Mouse (Mus musculus): Measurements from ENCODE around the gene Ttc21a. TPM values are rescaled to one million over a fixed set of nuclear protein-coding genes. Genes with fewer than 3 reads are reported as not detected.

Ttc21a gene
- polyA plus RNA-seq, 1 experiment from 2014 or later = 1.4 TPM

- no peak for DNase-seq (ENCODE audit: low spot score)
- Histone ChIP-seq H3K4me1 (replicated peaks) (no peaks in the 10 kb centered on the region), H3K27ac (no peak overlapping the region), H3K9me3 (no peaks in the 10 kb centered on the region), H3K36me3 (no peaks in the 10 kb centered on the region), H3K4me3 (no peak overlapping the region), H3K27me3 (ENCODE audit: insufficient read depth, poor library complexity, severe bottlenecking) (peaks cover 6% of the 10 kb centered on the region; the same call in 1 of the 2 replicates)
- 80% methylated on average over 7 of the region's 7 CpGs for WGBS
These were observed 56.8 kb downstream of the Ttc21a start for GRCm38 (mm10) chr9:119994207-119994606.

- WGBS = 83% methylated on average over 4 of the region's 4 CpGs
- Histone ChIP-seq H3K27ac (no peak overlapping the region), H3K27me3 (ENCODE audit: insufficient read depth, poor library complexity, severe bottlenecking) (peaks cover 15% of the 10 kb centered on the region), H3K4me3 (no peak overlapping the region), H3K4me1 (replicated peaks) (no peaks in the 10 kb centered on the region), H3K36me3 (no peaks in the 10 kb centered on the region), H3K9me3 (no peaks in the 10 kb centered on the region)
- DNase-seq (ENCODE audit: low spot score) = no peak
These were observed 58.7 kb downstream of the Ttc21a start for GRCm38 (mm10) chr9:119996080-119996479.

- 70% methylated on average over 1 of the region's 1 CpGs for WGBS
- Histone ChIP-seq H3K4me1 (replicated peaks) (peaks cover 14% of the 10 kb centered on the region), H3K27me3 (ENCODE audit: insufficient read depth, poor library complexity, severe bottlenecking) (peaks cover 18% of the 10 kb centered on the region; the same call in 1 of the 2 replicates), H3K36me3 (no peaks in the 10 kb centered on the region), H3K27ac (no peak overlapping the region), H3K9me3 (no peaks in the 10 kb centered on the region), H3K4me3 (no peak overlapping the region)
- no peak for DNase-seq (ENCODE audit: low spot score)
These were observed 61.4 kb downstream of the Ttc21a start for GRCm38 (mm10) chr9:119998776-119999175.

- Histone ChIP-seq H3K4me1 (replicated peaks) (peaks cover 19% of the 10 kb centered on the region), H3K27me3 (ENCODE audit: insufficient read depth, poor library complexity, severe bottlenecking) (peaks cover 18% of the 10 kb centered on the region; the same call in 1 of the 2 replicates), H3K9me3 (no peaks in the 10 kb centered on the region), H3K27ac (no peak overlapping the region), H3K36me3 (no peaks in the 10 kb centered on the region), H3K4me3 (no peak overlapping the region)
- DNase-seq (ENCODE audit: low spot score) = no peak
- WGBS = 81% methylated on average over 6 of the region's 6 CpGs
These were observed 62.2 kb downstream of the Ttc21a start for GRCm38 (mm10) chr9:119999636-120000035.

GRCm38 (mm10) chr9:120000761-120001160 is 63.4 kb downstream of the Ttc21a start:
- Histone ChIP-seq H3K4me3 (no peak overlapping the region), H3K27ac (no peak overlapping the region), H3K4me1 (replicated peaks) (peaks cover 21% of the 10 kb centered on the region), H3K27me3 (ENCODE audit: insufficient read depth, poor library complexity, severe bottlenecking) (peaks cover 18% of the 10 kb centered on the region; the same call in 1 of the 2 replicates), H3K36me3 (no peaks in the 10 kb centered on the region), H3K9me3 (no peaks in the 10 kb centered on the region)
- DNase-seq (ENCODE audit: low spot score) = no peak
- WGBS = 82% methylated on average over 5 of the region's 5 CpGs

- peaks cover 18% of the 10 kb centered on the region; the same call in 1 of the 2 replicates for H3K27me3 ChIP-seq (ENCODE audit: insufficient read depth, poor library complexity, severe bottlenecking)
- peak overlapping the region; percentile 54 for H3K4me3 ChIP-seq
- H3K27ac ChIP-seq = peak overlapping the region; percentile 84
- H3K9me3 ChIP-seq = no peaks in the 10 kb centered on the region
- H3K36me3 ChIP-seq = no peaks in the 10 kb centered on the region
- WGBS = 11% methylated on average over 31 of the region's 31 CpGs
- DNase-seq (ENCODE audit: low spot score) = peak; percentile 83
- H3K4me1 ChIP-seq (replicated peaks) = peaks cover 24% of the 10 kb centered on the region
These were observed 64.7 kb downstream of the Ttc21a start for GRCm38 (mm10) chr9:120001945-120002725.

GRCm38 (mm10) chr9:120002893-120003292 is 65.5 kb downstream of the Ttc21a start:
- 77% methylated on average over 5 of the region's 5 CpGs for WGBS
- DNase-seq (ENCODE audit: low spot score) = no peak

GRCm38 (mm10) chr9:120005936-120006335 is 68.5 kb downstream of the Ttc21a start:
- Histone ChIP-seq H3K36me3 (no peaks in the 10 kb centered on the region), H3K4me1 (replicated peaks) (peaks cover 30% of the 10 kb centered on the region), H3K4me3 (no peak overlapping the region), H3K27ac (no peak overlapping the region), H3K9me3 (no peaks in the 10 kb centered on the region), H3K27me3 (ENCODE audit: insufficient read depth, poor library complexity, severe bottlenecking) (peaks cover 24% of the 10 kb centered on the region; the same call in 1 of the 2 replicates)
- WGBS = 68% methylated on average over 3 of the region's 3 CpGs
- DNase-seq (ENCODE audit: low spot score) = no peak

More at GRCm38 (mm10) chr9:120002893-120003292, 65.5 kb downstream of the Ttc21a start:
- peaks cover 24% of the 10 kb centered on the region for H3K4me1 ChIP-seq (replicated peaks)
- H3K4me3 ChIP-seq = no peak overlapping the region
- no peak overlapping the region for H3K27ac ChIP-seq
- H3K36me3 ChIP-seq = no peaks in the 10 kb centered on the region
- peaks cover 18% of the 10 kb centered on the region; the same call in 1 of the 2 replicates for H3K27me3 ChIP-seq (ENCODE audit: insufficient read depth, poor library complexity, severe bottlenecking)
- H3K9me3 ChIP-seq = no peaks in the 10 kb centered on the region

- peaks cover 25% of the 10 kb centered on the region for H3K4me1 ChIP-seq (replicated peaks)
- H3K27me3 ChIP-seq (ENCODE audit: insufficient read depth, poor library complexity, severe bottlenecking) = peaks cover 23% of the 10 kb centered on the region
- H3K27ac ChIP-seq = no peak overlapping the region
- no peak for DNase-seq (ENCODE audit: low spot score)
- 91% methylated on average over 1 of the region's 1 CpGs for WGBS
- no peaks in the 10 kb centered on the region for H3K9me3 ChIP-seq
- no peak overlapping the region for H3K4me3 ChIP-seq
- H3K36me3 ChIP-seq = no peaks in the 10 kb centered on the region
These were observed 70.4 kb downstream of the Ttc21a start for GRCm38 (mm10) chr9:120007833-120008232.

GRCm38 (mm10) chr9:120009226-120009841 is 71.9 kb downstream of the Ttc21a start:
- Histone ChIP-seq H3K4me3 (no peak overlapping the region), H3K27ac (no peak overlapping the region), H3K4me1 (replicated peaks) (peaks cover 27% of the 10 kb centered on the region), H3K9me3 (no peaks in the 10 kb centered on the region), H3K27me3 (ENCODE audit: insufficient read depth, poor library complexity, severe bottlenecking) (peaks cover 33% of the 10 kb centered on the region), H3K36me3 (no peaks in the 10 kb centered on the region)
- DNase-seq (ENCODE audit: low spot score) = no peak
- WGBS = 82% methylated on average over 7 of the region's 7 CpGs

- Histone ChIP-seq H3K9me3 (no peaks in the 10 kb centered on the region), H3K36me3 (no peaks in the 10 kb centered on the region), H3K27ac (no peak overlapping the region), H3K4me3 (no peak overlapping the region), H3K4me1 (replicated peaks) (peaks cover 32% of the 10 kb centered on the region), H3K27me3 (ENCODE audit: insufficient read depth, poor library complexity, severe bottlenecking) (peaks cover 37% of the 10 kb centered on the region)
- 94% methylated on average over 3 of the region's 3 CpGs for WGBS
- DNase-seq (ENCODE audit: low spot score) = no peak
These were observed 72.5 kb downstream of the Ttc21a start for GRCm38 (mm10) chr9:120009871-120010270.

GRCm38 (mm10) chr9:120010781-120011511 is 73.5 kb downstream of the Ttc21a start:
- Histone ChIP-seq H3K4me3 (peak overlapping the region; percentile 64), H3K27ac (peak overlapping the region; percentile 76), H3K36me3 (no peaks in the 10 kb centered on the region), H3K9me3 (no peaks in the 10 kb centered on the region), H3K4me1 (replicated peaks) (peaks cover 38% of the 10 kb centered on the region), H3K27me3 (ENCODE audit: insufficient read depth, poor library complexity, severe bottlenecking) (peaks cover 38% of the 10 kb centered on the region)
- DNase-seq (ENCODE audit: low spot score) = peak; percentile 94
- 2% methylated on average over 60 of the region's 60 CpGs for WGBS
